Mouse (Mus musculus): ENCODE data around the gene Trip11. TPM values are rescaled to one million over a fixed set of nuclear protein-coding genes. Genes with fewer than 3 reads are reported as not detected.

Trip11 gene
- polyA plus RNA-seq, 1 experiment from 2014 or later, result 40.2 TPM

GRCm38 (mm10) chr12:101905817-101906216, 7.2 kb downstream of the Trip11 start:
- Histone ChIP-seq H3K4me1 (ENCODE audit: control insufficient read depth, insufficient read depth, low read length) (no peaks in the 10 kb centered on the region), H3K4me3 (ENCODE audit: low read depth, low read length) (no peak overlapping the region), H3K9me3 (ENCODE audit: control insufficient read depth, low read depth, low read length) (no peaks in the 10 kb centered on the region), H3K27me3 (ENCODE audit: control insufficient read depth, insufficient read depth, low read length) (no peaks in the 10 kb centered on the region), H3K36me3 (ENCODE audit: control insufficient read depth, insufficient read depth, low read length) (peaks cover 13% of the 10 kb centered on the region), H3K9ac (replicated peaks; ENCODE audit: low read depth, low read length) (no peak overlapping the region), H3K27ac (ENCODE audit: low read length) (no peak overlapping the region), H3K4me2 (replicated peaks; ENCODE audit: low read depth, low read length) (no peak overlapping the region)
- 92% methylated on average over 12 of the region's 12 CpGs for WGBS
- no peak for ATAC-seq (ENCODE audit: insufficient number of reproducible peaks, insufficient read depth, low FRiP score, low read depth)

GRCm38 (mm10) chr12:101904906-101905305, 8.2 kb downstream of the Trip11 start:
- no peak for ATAC-seq (ENCODE audit: insufficient number of reproducible peaks, insufficient read depth, low FRiP score, low read depth)
- peaks cover 15% of the 10 kb centered on the region for H3K36me3 ChIP-seq (ENCODE audit: control insufficient read depth, insufficient read depth, low read length)
- WGBS, result 85% methylated on average over 4 of the region's 4 CpGs

GRCm38 (mm10) chr12:101904170-101904569, 8.9 kb downstream of the Trip11 start:
- H3K4me3 ChIP-seq (ENCODE audit: low read depth, low read length), result no peak overlapping the region
- ATAC-seq (ENCODE audit: insufficient number of reproducible peaks, insufficient read depth, low FRiP score, low read depth), result no peak
- H3K36me3 ChIP-seq (ENCODE audit: control insufficient read depth, insufficient read depth, low read length), result peaks cover 16% of the 10 kb centered on the region
- no peak overlapping the region for H3K4me2 ChIP-seq (replicated peaks; ENCODE audit: low read depth, low read length)
- H3K27me3 ChIP-seq (ENCODE audit: control insufficient read depth, insufficient read depth, low read length), result no peaks in the 10 kb centered on the region
- H3K27ac ChIP-seq (ENCODE audit: low read length), result no peak overlapping the region
- H3K9ac ChIP-seq (replicated peaks; ENCODE audit: low read depth, low read length), result no peak overlapping the region
- no peaks in the 10 kb centered on the region for H3K4me1 ChIP-seq (ENCODE audit: control insufficient read depth, insufficient read depth, low read length)
- no peaks in the 10 kb centered on the region for H3K9me3 ChIP-seq (ENCODE audit: control insufficient read depth, low read depth, low read length)
- 94% methylated on average over 3 of the region's 3 CpGs for WGBS

More at GRCm38 (mm10) chr12:101904906-101905305, 8.2 kb downstream of the Trip11 start:
- Histone ChIP-seq H3K4me1 (ENCODE audit: control insufficient read depth, insufficient read depth, low read length) (no peaks in the 10 kb centered on the region), H3K9me3 (ENCODE audit: control insufficient read depth, low read depth, low read length) (no peaks in the 10 kb centered on the region), H3K4me2 (replicated peaks; ENCODE audit: low read depth, low read length) (no peak overlapping the region), H3K4me3 (ENCODE audit: low read depth, low read length) (no peak overlapping the region), H3K27ac (ENCODE audit: low read length) (no peak overlapping the region), H3K27me3 (ENCODE audit: control insufficient read depth, insufficient read depth, low read length) (no peaks in the 10 kb centered on the region), H3K9ac (replicated peaks; ENCODE audit: low read depth, low read length) (no peak overlapping the region)

- Histone ChIP-seq H3K27me3 (ENCODE audit: control insufficient read depth, insufficient read depth, low read length) (no peaks in the 10 kb centered on the region), H3K36me3 (ENCODE audit: control insufficient read depth, insufficient read depth, low read length) (peaks cover 15% of the 10 kb centered on the region; the same call in 1 of the 2 replicates), H3K9ac (replicated peaks; ENCODE audit: low read depth, low read length) (no peak overlapping the region), H3K27ac (ENCODE audit: low read length) (no peak overlapping the region), H3K4me2 (replicated peaks; ENCODE audit: low read depth, low read length) (no peak overlapping the region), H3K9me3 (ENCODE audit: control insufficient read depth, low read depth, low read length) (no peaks in the 10 kb centered on the region), H3K4me1 (ENCODE audit: control insufficient read depth, insufficient read depth, low read length) (no peaks in the 10 kb centered on the region), H3K4me3 (ENCODE audit: low read depth, low read length) (no peak overlapping the region)
- WGBS, result 76% methylated on average over 2 of the region's 2 CpGs
- no peak for ATAC-seq (ENCODE audit: insufficient number of reproducible peaks, insufficient read depth, low FRiP score, low read depth)
These were observed 13.3 kb downstream of the Trip11 start for GRCm38 (mm10) chr12:101899671-101900245.

- WGBS, result 97% methylated on average over 8 of the region's 8 CpGs
These were observed 14.1 kb downstream of the Trip11 start for GRCm38 (mm10) chr12:101898966-101899365.

GRCm38 (mm10) chr12:101897113-101897512, 16.0 kb downstream of the Trip11 start:
- H3K9ac ChIP-seq (replicated peaks; ENCODE audit: low read depth, low read length), result no peak overlapping the region
- 78% methylated on average over 7 of the region's 7 CpGs for WGBS
- peaks cover 19% of the 10 kb centered on the region for H3K36me3 ChIP-seq (ENCODE audit: control insufficient read depth, insufficient read depth, low read length)
- no peak overlapping the region for H3K27ac ChIP-seq (ENCODE audit: low read length)
- no peaks in the 10 kb centered on the region for H3K9me3 ChIP-seq (ENCODE audit: control insufficient read depth, low read depth, low read length)
- no peaks in the 10 kb centered on the region for H3K27me3 ChIP-seq (ENCODE audit: control insufficient read depth, insufficient read depth, low read length)
- no peak overlapping the region for H3K4me2 ChIP-seq (replicated peaks; ENCODE audit: low read depth, low read length)
- H3K4me3 ChIP-seq (ENCODE audit: low read depth, low read length), result no peak overlapping the region
- no peak for ATAC-seq (ENCODE audit: insufficient number of reproducible peaks, insufficient read depth, low FRiP score, low read depth)
- no peaks in the 10 kb centered on the region for H3K4me1 ChIP-seq (ENCODE audit: control insufficient read depth, insufficient read depth, low read length)

More at GRCm38 (mm10) chr12:101898966-101899365, 14.1 kb downstream of the Trip11 start:
- no peak overlapping the region for H3K27ac ChIP-seq (ENCODE audit: low read length)
- H3K4me2 ChIP-seq (replicated peaks; ENCODE audit: low read depth, low read length), result no peak overlapping the region
- H3K4me3 ChIP-seq (ENCODE audit: low read depth, low read length), result no peak overlapping the region
- H3K9ac ChIP-seq (replicated peaks; ENCODE audit: low read depth, low read length), result no peak overlapping the region
- no peak for ATAC-seq (ENCODE audit: insufficient number of reproducible peaks, insufficient read depth, low FRiP score, low read depth)
- H3K9me3 ChIP-seq (ENCODE audit: control insufficient read depth, low read depth, low read length), result no peaks in the 10 kb centered on the region
- no peaks in the 10 kb centered on the region for H3K27me3 ChIP-seq (ENCODE audit: control insufficient read depth, insufficient read depth, low read length)
- peaks cover 15% of the 10 kb centered on the region; the same call in 1 of the 2 replicates for H3K36me3 ChIP-seq (ENCODE audit: control insufficient read depth, insufficient read depth, low read length)
- no peaks in the 10 kb centered on the region for H3K4me1 ChIP-seq (ENCODE audit: control insufficient read depth, insufficient read depth, low read length)

GRCm38 (mm10) chr12:101893296-101893695, 19.8 kb downstream of the Trip11 start:
- no peak overlapping the region for H3K9ac ChIP-seq (replicated peaks; ENCODE audit: low read depth, low read length)
- no peak overlapping the region for H3K4me3 ChIP-seq (ENCODE audit: low read depth, low read length)
- 85% methylated on average over 8 of the region's 8 CpGs for WGBS
- H3K4me1 ChIP-seq (ENCODE audit: control insufficient read depth, insufficient read depth, low read length), result no peaks in the 10 kb centered on the region
- no peak overlapping the region for H3K4me2 ChIP-seq (replicated peaks; ENCODE audit: low read depth, low read length)
- no peak for ATAC-seq (ENCODE audit: insufficient number of reproducible peaks, insufficient read depth, low FRiP score, low read depth)
- H3K36me3 ChIP-seq (ENCODE audit: control insufficient read depth, insufficient read depth, low read length), result peaks cover 18% of the 10 kb centered on the region
- no peak overlapping the region for H3K27ac ChIP-seq (ENCODE audit: low read length)
- no peaks in the 10 kb centered on the region for H3K9me3 ChIP-seq (ENCODE audit: control insufficient read depth, low read depth, low read length)
- H3K27me3 ChIP-seq (ENCODE audit: control insufficient read depth, insufficient read depth, low read length), result no peaks in the 10 kb centered on the region

GRCm38 (mm10) chr12:101892832-101893231, 20.2 kb downstream of the Trip11 start:
- Histone ChIP-seq H3K4me2 (replicated peaks; ENCODE audit: low read depth, low read length) (no peak overlapping the region), H3K27ac (ENCODE audit: low read length) (no peak overlapping the region), H3K4me3 (ENCODE audit: low read depth, low read length) (no peak overlapping the region), H3K9ac (replicated peaks; ENCODE audit: low read depth, low read length) (no peak overlapping the region), H3K36me3 (ENCODE audit: control insufficient read depth, insufficient read depth, low read length) (peaks cover 18% of the 10 kb centered on the region), H3K4me1 (ENCODE audit: control insufficient read depth, insufficient read depth, low read length) (no peaks in the 10 kb centered on the region), H3K27me3 (ENCODE audit: control insufficient read depth, insufficient read depth, low read length) (no peaks in the 10 kb centered on the region), H3K9me3 (ENCODE audit: control insufficient read depth, low read depth, low read length) (no peaks in the 10 kb centered on the region)
- 94% methylated on average over 2 of the region's 2 CpGs for WGBS
- ATAC-seq (ENCODE audit: insufficient number of reproducible peaks, insufficient read depth, low FRiP score, low read depth), result no peak

- H3K4me3 ChIP-seq (ENCODE audit: low read depth, low read length), result no peak overlapping the region
- no peak overlapping the region for H3K4me2 ChIP-seq (replicated peaks; ENCODE audit: low read depth, low read length)
- no peak for ATAC-seq (ENCODE audit: insufficient number of reproducible peaks, insufficient read depth, low FRiP score, low read depth)
- no peaks in the 10 kb centered on the region for H3K4me1 ChIP-seq (ENCODE audit: control insufficient read depth, insufficient read depth, low read length)
- H3K36me3 ChIP-seq (ENCODE audit: control insufficient read depth, insufficient read depth, low read length), result peaks cover 17% of the 10 kb centered on the region
- no peaks in the 10 kb centered on the region for H3K27me3 ChIP-seq (ENCODE audit: control insufficient read depth, insufficient read depth, low read length)
- H3K9me3 ChIP-seq (ENCODE audit: control insufficient read depth, low read depth, low read length), result no peaks in the 10 kb centered on the region
- 91% methylated on average over 5 of the region's 5 CpGs for WGBS
- H3K9ac ChIP-seq (replicated peaks; ENCODE audit: low read depth, low read length), result no peak overlapping the region
- H3K27ac ChIP-seq (ENCODE audit: low read length), result no peak overlapping the region
These were observed 22.0 kb downstream of the Trip11 start for GRCm38 (mm10) chr12:101891066-101891465.
